Mouse (Mus musculus) megakaryocyte, embryonic 14.5 days (primary cell): ENCODE data around the gene Fam173a.
"Not testable (repeated sequence)": the region's sequence is repeated elsewhere in the genome, so short reads cannot be mapped to it uniquely, and the experiment has no call there.

Experiments used
- FLI1 ChIP-seq: IDR thresholded peaks from 2 replicates; pipeline ENCODE4 v1.6.1; 2012; ENCODE audit warnings: low read length, inconsistent platforms, mixed read lengths
- GATA1 ChIP-seq: IDR thresholded peaks from 3 replicates; pipeline ENCODE4 v1.6.1; 2012; ENCODE audit warnings: mixed read lengths, low read length, inconsistent platforms, borderline replicate concordance

DNA sequence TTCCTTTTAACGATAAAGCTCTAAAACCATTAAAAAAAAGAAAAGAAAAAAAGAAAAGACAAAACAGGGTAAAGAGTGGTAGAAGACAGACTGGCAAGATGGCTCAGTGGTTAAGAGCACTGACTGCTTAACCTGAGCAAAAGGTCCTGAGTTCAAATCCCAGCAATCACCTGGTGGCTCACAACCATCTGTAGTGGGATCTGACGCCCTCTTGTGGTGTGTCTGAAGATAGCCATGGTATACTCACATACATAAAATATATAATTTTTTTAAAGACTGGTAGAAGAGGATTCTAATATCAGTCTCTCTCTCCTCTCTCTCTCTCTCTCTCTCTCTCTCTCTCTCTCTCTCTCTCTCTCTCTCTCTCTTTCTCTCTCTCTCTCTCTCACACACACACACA, 14.8 kb upstream of the Fam173a start:
- not testable (repeated sequence) for TF ChIP-seq GATA1, FLI1
